Mouse (Mus musculus) heart, adult 2 months (tissue): ENCODE measurements around the gene Kcnj6. TPM values are rescaled to one million over a fixed set of nuclear protein-coding genes. Genes with fewer than 3 reads are reported as not detected.

Experiments used
- DNase-seq, 2 experiments: peaks; one replicate each; pipeline ENCODE4 v3.0.0; 2021
- H3K27ac ChIP-seq: fragments of 200-600 bp; 2 replicates; pipeline ENCODE4 v1.8.1; 2022
- H3K27me3 ChIP-seq: fragments of 200-500 bp; 2 replicates; pipeline ENCODE4 v1.6.1; 2012; ENCODE audit warnings: mild to moderate bottlenecking, low read length, inconsistent platforms, mixed read lengths; ENCODE audit not compliant: control insufficient read depth, insufficient read depth
- H3K36me3 ChIP-seq: fragments of 200-500 bp; 2 replicates; pipeline ENCODE4 v1.6.1; 2012; ENCODE audit warnings: low read length, inconsistent platforms; ENCODE audit not compliant: control insufficient read depth, insufficient read depth
- H3K4me1 ChIP-seq: fragments of 200-500 bp; 2 replicates; pipeline ENCODE4 v1.6.1; 2011; ENCODE audit warnings: low read length; ENCODE audit not compliant: control insufficient read depth, insufficient read depth
- H3K4me3 ChIP-seq: fragments of 200-600 bp; 2 replicates; pipeline ENCODE4 v1.8.1; 2022
- H3K79me2 ChIP-seq: fragments of 200-500 bp; replicated peaks from 2 replicates; pipeline ENCODE4 v1.6.1; 2012; ENCODE audit warnings: mild to moderate bottlenecking, inconsistent platforms, low read length, moderate library complexity, mixed read lengths; ENCODE audit not compliant: control insufficient read depth, insufficient read depth
- H3K9ac ChIP-seq: fragments of 200-500 bp; 2 replicates; pipeline ENCODE4 v1.6.1; 2012; ENCODE audit warnings: low read depth, mild to moderate bottlenecking, control low read depth, inconsistent platforms, low read length, mixed read lengths
- CTCF ChIP-seq: fragments of 200-600 bp; IDR thresholded peaks from 2 replicates; pipeline ENCODE4 v1.8.1; 2022; ENCODE audit warnings: antibody characterized with exemption, mild to moderate bottlenecking, moderate library complexity
- EP300 ChIP-seq: fragments of 200-500 bp; IDR thresholded peaks from 2 replicates; pipeline ENCODE4 v1.6.1; 2011; ENCODE audit warnings: low read depth, low read length, control low read depth; ENCODE audit not compliant: insufficient read depth
- POLR2A ChIP-seq: fragments of 200-500 bp; IDR thresholded peaks from 2 replicates; pipeline ENCODE4 v1.6.1; 2011; ENCODE audit warnings: mild to moderate bottlenecking, low read depth, low read length, control low read depth; ENCODE audit not compliant: insufficient read depth
- WGBS: fragments of 180-500 bp; shearing (Covaris S2); methylation state at CpG from one replicate; pipeline ENCODE4 v1.1.7; 2018; 5-methylcytosine and 5-hydroxymethylcytosine counted together
- intact Hi-C: fragments of 180-260 bp; cut with DNase I; formaldehyde crosslinking; loops from one replicate; pipeline ENCODE4 v1.15.1; 2025
- polyA plus RNA-seq: library from polyadenylated mRNA; depleted of rRNA; stranded (reverse); fragments of >200 nt; gene quantifications from 2 replicates; pipeline ENCODE4 v1.2.3, GENCODE M21; 2012
- total RNA-seq, 2 experiments: library from RNA; stranded (reverse); gene quantifications; 2 replicates each; pipeline ENCODE4 v1.2.3; 2021

Gene Kcnj6
- total and polyA plus RNA-seq, 3 experiments = not detected

DNA sequence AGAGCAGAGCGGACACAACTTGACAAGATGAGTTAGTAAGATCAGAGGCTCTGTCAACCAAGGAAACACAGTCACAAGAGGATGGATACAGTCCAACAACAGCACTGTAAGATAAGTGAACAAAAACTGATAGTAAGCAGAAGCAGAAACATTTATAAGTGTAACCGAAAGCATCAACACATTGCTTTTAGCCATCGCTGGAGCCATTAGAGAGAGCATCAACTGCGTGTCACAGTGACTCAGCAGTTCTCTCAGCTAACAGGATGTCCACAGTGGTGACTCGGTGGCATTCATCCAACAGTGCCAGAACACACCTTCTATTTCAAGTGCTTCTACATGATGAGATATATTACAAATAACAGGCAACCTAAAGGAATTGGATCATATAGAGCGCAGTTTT, 41.1 kb downstream of the Kcnj6 start:
- H3K4me3 ChIP-seq = no peak overlapping the region
- TF ChIP-seq CTCF (no peak), POLR2A (no peak), EP300 (no peak)
- no peak overlapping the region for H3K9ac ChIP-seq
- intact Hi-C loops = no loop called here
- no peak overlapping the region for H3K27ac ChIP-seq
- H3K4me1 ChIP-seq = no peaks in the 10 kb centered on the region
- H3K36me3 ChIP-seq = no peaks in the 10 kb centered on the region
- DNase-seq = no peak
- H3K79me2 ChIP-seq = no peaks in the 10 kb centered on the region
- WGBS = 63% methylated on average over 6 of the region's 6 CpGs
- no peaks in the 10 kb centered on the region for H3K27me3 ChIP-seq

DNA sequence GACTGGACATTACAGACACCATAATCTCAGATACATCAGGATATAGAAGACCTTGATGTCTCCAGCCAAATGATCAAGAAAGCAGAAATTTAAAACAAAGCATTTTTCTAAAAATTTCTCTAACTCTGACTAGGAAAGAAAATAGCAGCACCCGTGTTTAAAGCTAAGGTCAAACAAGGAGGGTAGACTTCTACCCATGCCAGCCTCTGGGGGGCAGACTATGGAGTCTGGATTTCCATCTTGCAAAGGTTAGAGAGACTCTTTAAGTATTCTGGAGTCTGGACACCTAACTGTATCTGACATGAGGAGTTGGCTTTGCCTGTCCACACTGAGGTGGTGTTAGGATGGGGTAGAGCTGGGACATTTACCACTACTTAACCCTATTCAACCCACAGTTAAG, 44.2 kb downstream of the Kcnj6 start:
- H3K4me1 ChIP-seq = no peaks in the 10 kb centered on the region
- H3K36me3 ChIP-seq = no peaks in the 10 kb centered on the region
- no peak overlapping the region for H3K4me3 ChIP-seq
- TF ChIP-seq CTCF (no peak), POLR2A (no peak), EP300 (no peak)
- DNase-seq = no peak
- intact Hi-C loops = no loop called here
- WGBS = 53% methylated on average over 1 of the region's 1 CpGs
- H3K9ac ChIP-seq = no peak overlapping the region
- H3K27me3 ChIP-seq = no peaks in the 10 kb centered on the region
- no peaks in the 10 kb centered on the region for H3K79me2 ChIP-seq
- H3K27ac ChIP-seq = no peak overlapping the region

DNA sequence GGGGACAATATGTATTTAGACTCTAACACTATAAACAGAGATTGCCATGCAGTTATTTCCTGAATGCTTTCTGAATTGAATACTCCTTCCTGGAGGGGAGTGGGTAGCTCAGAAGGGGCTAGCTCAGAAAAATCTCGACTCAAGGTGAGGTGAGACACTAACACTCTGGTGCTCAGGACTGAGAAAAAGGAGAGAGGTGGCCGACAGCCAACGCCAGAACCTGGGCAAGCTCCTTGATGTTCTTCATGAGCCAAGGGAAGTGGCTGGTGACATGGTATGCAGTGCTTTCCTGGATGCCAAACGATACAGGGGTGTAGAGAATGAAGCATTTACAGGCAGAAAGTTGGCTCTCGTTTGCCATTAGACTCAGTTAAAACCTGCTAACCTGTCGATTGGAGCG, 48.3 kb downstream of the Kcnj6 start:
- no peaks in the 10 kb centered on the region for H3K4me1 ChIP-seq
- no peak for DNase-seq
- no peak overlapping the region for H3K9ac ChIP-seq
- no peak for TF ChIP-seq EP300
- TF ChIP-seq POLR2A = no peak
- TF ChIP-seq CTCF = no peak
- H3K36me3 ChIP-seq = no peaks in the 10 kb centered on the region
- no peaks in the 10 kb centered on the region for H3K79me2 ChIP-seq
- WGBS = 80% methylated on average over 7 of the region's 7 CpGs
- no peaks in the 10 kb centered on the region; the same call in 1 of the 2 replicates for H3K27me3 ChIP-seq
- H3K4me3 ChIP-seq = no peak overlapping the region
- intact Hi-C loops = no loop called here
- no peak overlapping the region for H3K27ac ChIP-seq

DNA sequence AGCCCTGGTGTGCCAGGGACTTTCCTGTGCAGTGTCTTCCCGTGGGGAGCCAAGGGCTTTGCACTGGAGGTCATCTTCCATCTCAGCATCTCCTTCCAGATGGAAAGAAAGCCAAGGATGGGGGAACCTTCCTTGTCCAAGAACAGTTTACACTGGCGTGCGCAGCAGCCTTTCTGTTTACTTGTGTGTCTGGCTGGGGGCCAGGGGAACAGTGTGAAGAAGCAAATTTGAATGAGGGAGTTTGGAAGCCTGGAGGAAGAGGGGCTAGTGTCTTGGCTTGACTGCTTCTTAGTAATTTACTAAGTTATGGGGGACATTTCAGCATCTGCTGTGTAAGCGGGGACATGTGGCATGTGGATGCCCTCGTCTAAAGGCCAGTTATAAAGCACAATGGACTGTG, 50.7 kb downstream of the Kcnj6 start:
- Histone ChIP-seq H3K4me1 (no peaks in the 10 kb centered on the region), H3K79me2 (no peaks in the 10 kb centered on the region), H3K27ac (no peak overlapping the region), H3K9ac (no peak overlapping the region), H3K4me3 (no peak overlapping the region), H3K36me3 (no peaks in the 10 kb centered on the region), H3K27me3 (no peaks in the 10 kb centered on the region; the same call in 1 of the 2 replicates)
- WGBS = 73% methylated on average over 5 of the region's 5 CpGs
- TF ChIP-seq EP300 (no peak), CTCF (no peak), POLR2A (no peak)
- no peak for DNase-seq
- intact Hi-C loops = no loop called here

DNA sequence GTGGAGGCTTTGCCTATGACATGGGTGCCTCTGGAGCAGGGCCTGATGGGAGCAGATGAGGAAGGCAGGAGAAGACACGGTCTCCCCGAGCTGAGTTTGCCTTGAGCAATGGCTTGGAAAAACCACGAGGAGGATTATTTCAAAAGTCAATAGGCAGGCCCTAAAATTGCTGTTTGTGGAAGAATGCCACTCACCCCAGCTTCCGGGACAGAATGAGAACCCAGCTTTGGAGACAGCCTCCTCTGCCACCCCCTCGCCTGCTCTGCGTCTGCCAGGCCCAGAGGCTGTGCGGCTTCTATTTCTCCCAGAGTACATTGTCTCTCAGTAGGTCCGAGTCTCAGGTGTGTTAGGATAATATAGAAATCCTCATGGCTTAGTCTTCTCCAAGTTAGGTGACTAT, 64.8 kb downstream of the Kcnj6 start:
- TF ChIP-seq EP300 (no peak), CTCF (no peak), POLR2A (no peak)

DNA sequence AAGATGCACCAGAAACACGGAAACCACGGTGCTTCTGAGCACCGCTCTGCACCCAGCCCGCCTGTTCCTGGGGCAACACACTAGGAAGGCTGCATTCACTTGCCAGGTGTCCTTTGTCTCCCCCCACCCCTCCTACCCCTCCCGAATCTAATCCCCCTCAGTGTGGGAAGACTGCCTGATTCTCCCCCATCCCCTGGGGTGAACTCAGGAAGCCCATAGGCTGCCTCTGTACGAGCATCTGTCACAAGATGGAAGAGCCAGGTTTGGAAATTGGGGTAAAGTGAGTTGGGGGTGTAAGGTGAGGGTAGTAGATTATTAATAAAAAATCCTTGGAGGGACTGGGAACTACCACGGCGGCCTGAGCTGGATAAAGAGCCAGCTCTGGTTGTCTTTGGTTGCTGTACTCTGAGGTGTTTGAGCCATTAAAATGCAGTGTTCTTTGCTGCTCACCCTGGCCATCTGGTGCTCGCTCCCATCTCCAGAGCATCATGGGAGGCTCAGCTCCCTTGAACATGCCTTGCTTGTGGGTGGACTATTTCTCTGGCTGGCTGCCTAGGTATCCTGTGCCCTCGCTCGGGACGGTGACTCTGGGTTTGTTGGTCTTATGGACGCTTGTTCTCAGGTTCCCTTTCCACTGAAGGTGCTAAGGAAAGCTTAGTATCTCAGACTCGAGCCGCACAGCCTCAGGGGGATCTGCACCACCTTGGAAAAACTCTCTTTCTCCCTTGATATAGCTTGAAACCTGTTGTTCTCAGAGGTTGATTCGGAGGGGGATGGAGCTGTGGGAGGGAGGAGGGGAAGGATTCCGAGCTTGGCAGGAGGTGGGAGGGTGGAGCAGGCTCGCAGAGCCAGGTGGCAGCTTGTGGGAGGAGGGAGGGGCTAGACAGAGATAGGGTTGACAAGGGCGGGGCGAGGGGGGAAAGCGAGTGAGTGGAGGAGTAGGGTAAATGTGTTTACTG, 65.9 kb downstream of the Kcnj6 start:
- Histone ChIP-seq H3K4me3 (no peak overlapping the region), H3K27me3 (no peaks in the 10 kb centered on the region), H3K36me3 (no peaks in the 10 kb centered on the region), H3K79me2 (no peaks in the 10 kb centered on the region), H3K9ac (no peak overlapping the region), H3K4me1 (no peaks in the 10 kb centered on the region), H3K27ac (no peak overlapping the region)
- DNase-seq = no peak
- intact Hi-C loops = no loop called here
- TF ChIP-seq EP300 (no peak), POLR2A (no peak), CTCF (no peak)
- 6% methylated on average over 21 of the region's 21 CpGs for WGBS

More for the DNA sequence above, 64.8 kb downstream of the Kcnj6 start:
- Histone ChIP-seq H3K27me3 (no peaks in the 10 kb centered on the region), H3K27ac (no peak overlapping the region), H3K36me3 (no peaks in the 10 kb centered on the region), H3K4me3 (no peak overlapping the region), H3K79me2 (no peaks in the 10 kb centered on the region), H3K9ac (no peak overlapping the region), H3K4me1 (no peaks in the 10 kb centered on the region)
- intact Hi-C loops = no loop called here
- no peak for DNase-seq
- 77% methylated on average over 8 of the region's 8 CpGs for WGBS
